Mouse (Mus musculus): ENCODE results near the gene Prss53. TPM values are rescaled to one million over a fixed set of nuclear protein-coding genes. Genes with fewer than 3 reads are reported as not detected.

Gene Prss53
- polyA plus RNA-seq, 1 experiment from 2014 or later: 2.4 TPM

GRCm38 (mm10) chr7:127932273-127933031 is 41.7 kb upstream of the Prss53 start:
- Histone ChIP-seq H3K9me3 (ENCODE audit: control insufficient read depth) (no peaks in the 10 kb centered on the region), H3K27me3 (replicated peaks; ENCODE audit: control insufficient read depth, insufficient read depth, low read length) (no peaks in the 10 kb centered on the region), H3K27ac (ENCODE audit: low read depth, low read length) (no peak overlapping the region), H3K9ac (ENCODE audit: low read depth, low read length) (no peak overlapping the region), H3K4me2 (replicated peaks; ENCODE audit: low read depth) (no peak overlapping the region), H3K4me1 (replicated peaks; ENCODE audit: control insufficient read depth, insufficient read depth, low read length) (peaks cover 4% of the 10 kb centered on the region; the same call in 1 of the 2 replicates), H3K36me3 (ENCODE audit: control insufficient read depth, insufficient read depth) (no peaks in the 10 kb centered on the region), H3K4me3 (ENCODE audit: low read depth, low read length) (no peak overlapping the region)
- no peak for ATAC-seq
- 18% methylated on average over 13 of the region's 13 CpGs for WGBS
- TF ChIP-seq CTCF (IDR thresholded peaks at IDR 0.05; ENCODE audit: low read depth): peak; percentile 41

GRCm38 (mm10) chr7:127931351-127932135 is 40.8 kb upstream of the Prss53 start:
- H3K9me3 ChIP-seq (ENCODE audit: control insufficient read depth): no peaks in the 10 kb centered on the region
- 0 out of 2 replicates have a peak, but pooled peaks cover under 1% of the 10 kb centered on the region for H3K36me3 ChIP-seq (ENCODE audit: control insufficient read depth, insufficient read depth)
- H3K4me3 ChIP-seq (ENCODE audit: low read depth, low read length): no peak overlapping the region
- peak overlapping the region; percentile 28 for H3K4me2 ChIP-seq (replicated peaks; ENCODE audit: low read depth)
- ATAC-seq: no peak
- H3K27me3 ChIP-seq (replicated peaks; ENCODE audit: control insufficient read depth, insufficient read depth, low read length): no peaks in the 10 kb centered on the region
- WGBS: 21% methylated on average over 13 of the region's 13 CpGs
- no peak overlapping the region; the same call in 1 of the 2 replicates for H3K27ac ChIP-seq (ENCODE audit: low read depth, low read length)
- no peak overlapping the region for H3K9ac ChIP-seq (ENCODE audit: low read depth, low read length)
- peaks cover 4% of the 10 kb centered on the region; the same call in 1 of the 2 replicates for H3K4me1 ChIP-seq (replicated peaks; ENCODE audit: control insufficient read depth, insufficient read depth, low read length)
- TF ChIP-seq CTCF (IDR thresholded peaks at IDR 0.05; ENCODE audit: low read depth): no peak

GRCm38 (mm10) chr7:127930636-127931035 is 39.9 kb upstream of the Prss53 start:
- no peak for TF ChIP-seq CTCF (IDR thresholded peaks at IDR 0.05; ENCODE audit: low read depth)
- Histone ChIP-seq H3K27ac (ENCODE audit: low read depth, low read length) (no peak overlapping the region), H3K9me3 (ENCODE audit: control insufficient read depth) (no peaks in the 10 kb centered on the region), H3K36me3 (ENCODE audit: control insufficient read depth, insufficient read depth) (peaks cover 10% of the 10 kb centered on the region; the same call in 1 of the 2 replicates), H3K27me3 (replicated peaks; ENCODE audit: control insufficient read depth, insufficient read depth, low read length) (no peaks in the 10 kb centered on the region), H3K4me2 (replicated peaks; ENCODE audit: low read depth) (no peak overlapping the region), H3K4me3 (ENCODE audit: low read depth, low read length) (no peak overlapping the region), H3K4me1 (replicated peaks; ENCODE audit: control insufficient read depth, insufficient read depth, low read length) (peaks cover 4% of the 10 kb centered on the region; the same call in 1 of the 2 replicates), H3K9ac (ENCODE audit: low read depth, low read length) (no peak overlapping the region)
- 68% methylated on average over 5 of the region's 5 CpGs for WGBS
- ATAC-seq: no peak

GRCm38 (mm10) chr7:127929923-127930322 is 39.2 kb upstream of the Prss53 start, which contains the start of gene Prss8:
Gene Prss8 (minus strand): TSS chr7:127930104.
- ATAC-seq: 0 out of 2 replicates have a peak, but pooled peaks have one; percentile 26
- no peaks in the 10 kb centered on the region for H3K9me3 ChIP-seq (ENCODE audit: control insufficient read depth)
- whole genome bisulfite sequencing: 13% methylated on average over 6 of the region's 6 CpGs
- H3K4me3 ChIP-seq (ENCODE audit: low read depth, low read length): peak within 1 kb of the TSS; percentile 54
- peaks cover 4% of the 10 kb centered on the region; the same call in 1 of the 2 replicates for H3K4me1 ChIP-seq (replicated peaks; ENCODE audit: control insufficient read depth, insufficient read depth, low read length)
- peak within 1 kb of the TSS; percentile 67 for H3K9ac ChIP-seq (ENCODE audit: low read depth, low read length)
- TF ChIP-seq CTCF (IDR thresholded peaks at IDR 0.05; ENCODE audit: low read depth): no peak
- peaks cover 10% of the 10 kb centered on the region; the same call in 1 of the 2 replicates for H3K36me3 ChIP-seq (ENCODE audit: control insufficient read depth, insufficient read depth)
- peak within 1 kb of the TSS; percentile 68 for H3K4me2 ChIP-seq (replicated peaks; ENCODE audit: low read depth)
- no peaks in the 10 kb centered on the region for H3K27me3 ChIP-seq (replicated peaks; ENCODE audit: control insufficient read depth, insufficient read depth, low read length)
- H3K27ac ChIP-seq (ENCODE audit: low read depth, low read length): peak within 1 kb of the TSS; percentile 84

GRCm38 (mm10) chr7:127928596-127928995 is 37.8 kb upstream of the Prss53 start:
- peak; percentile 41 for TF ChIP-seq CTCF (IDR thresholded peaks at IDR 0.05; ENCODE audit: low read depth)

GRCm38 (mm10) chr7:127927726-127928125 is 37.0 kb upstream of the Prss53 start:
- TF ChIP-seq CTCF (IDR thresholded peaks at IDR 0.05; ENCODE audit: low read depth): no peak
- H3K4me1 ChIP-seq (replicated peaks; ENCODE audit: control insufficient read depth, insufficient read depth, low read length): peaks cover 12% of the 10 kb centered on the region; the same call in 1 of the 2 replicates
- H3K9ac ChIP-seq (ENCODE audit: low read depth, low read length): peak overlapping the region; percentile 31; the same call in 1 of the 2 replicates

More at GRCm38 (mm10) chr7:127928596-127928995, 37.8 kb upstream of the Prss53 start:
- Histone ChIP-seq H3K9me3 (ENCODE audit: control insufficient read depth) (no peaks in the 10 kb centered on the region), H3K4me3 (ENCODE audit: low read depth, low read length) (peak overlapping the region; percentile 54), H3K4me2 (replicated peaks; ENCODE audit: low read depth) (peak overlapping the region; percentile 68), H3K27me3 (replicated peaks; ENCODE audit: control insufficient read depth, insufficient read depth, low read length) (no peaks in the 10 kb centered on the region), H3K9ac (ENCODE audit: low read depth, low read length) (peak overlapping the region; percentile 67; the same call in 1 of the 2 replicates), H3K27ac (ENCODE audit: low read depth, low read length) (peak overlapping the region; percentile 84), H3K4me1 (replicated peaks; ENCODE audit: control insufficient read depth, insufficient read depth, low read length) (peaks cover 5% of the 10 kb centered on the region; the same call in 1 of the 2 replicates), H3K36me3 (ENCODE audit: control insufficient read depth, insufficient read depth) (peaks cover 10% of the 10 kb centered on the region; the same call in 1 of the 2 replicates)
- 25% methylated on average over 5 of the region's 5 CpGs for WGBS
- ATAC-seq: peak; percentile 20

More at GRCm38 (mm10) chr7:127927726-127928125, 37.0 kb upstream of the Prss53 start:
- H3K36me3 ChIP-seq (ENCODE audit: control insufficient read depth, insufficient read depth): peaks cover 10% of the 10 kb centered on the region; the same call in 1 of the 2 replicates
- no peak for ATAC-seq
- no peaks in the 10 kb centered on the region for H3K27me3 ChIP-seq (replicated peaks; ENCODE audit: control insufficient read depth, insufficient read depth, low read length)
- H3K9me3 ChIP-seq (ENCODE audit: control insufficient read depth): no peaks in the 10 kb centered on the region
- H3K4me2 ChIP-seq (replicated peaks; ENCODE audit: low read depth): peak overlapping the region; percentile 68
- 75% methylated on average over 11 of the region's 11 CpGs for WGBS
- peak overlapping the region; percentile 84 for H3K27ac ChIP-seq (ENCODE audit: low read depth, low read length)
- H3K4me3 ChIP-seq (ENCODE audit: low read depth, low read length): peak overlapping the region; percentile 54; the same call in 1 of the 2 replicates

Data from intestine, postnatal 0 days (tissue).